Mouse (Mus musculus) liver, embryonic 16.5 days (tissue): ENCODE results near the gene Zbtb38. TPM values are rescaled to one million over a fixed set of nuclear protein-coding genes. Genes with fewer than 3 reads are reported as not detected.
A peak's percentile ranks its signal among the peaks of the same experiment; 100 is the strongest.

ENCODE experiments used
- ATAC-seq: fragments of 200-750 bp; cut with Nextera tagmentation; 2 replicates; pipeline ENCODE4 v1.8.0; 2017; ENCODE audit warnings: low read depth, mild to moderate bottlenecking, moderate number of reproducible peaks, moderate library complexity
- H3K27ac ChIP-seq: fragments of 300-500 bp; sonication (generic); 2 replicates; pipeline ENCODE4 v1.5.1; 2014; ENCODE audit warnings: mild to moderate bottlenecking, low read length
- H3K27me3 ChIP-seq: fragments of 300-500 bp; sonication (generic); 2 replicates; pipeline ENCODE4 v1.6.1; 2014; ENCODE audit warnings: low read depth, low read length, mixed read lengths; ENCODE audit not compliant: control insufficient read depth, insufficient read depth
- H3K36me3 ChIP-seq: fragments of 300-500 bp; sonication (generic); 2 replicates; pipeline ENCODE4 v1.6.1; 2014; ENCODE audit warnings: mild to moderate bottlenecking; ENCODE audit not compliant: control insufficient read depth, insufficient read depth
- H3K4me1 ChIP-seq: fragments of 300-500 bp; sonication (generic); 2 replicates; pipeline ENCODE4 v1.6.1; 2014; ENCODE audit warnings: low read depth, low read length, mixed read lengths; ENCODE audit not compliant: control insufficient read depth
- H3K4me2 ChIP-seq: fragments of 300-500 bp; sonication (generic); 2 replicates; pipeline ENCODE4 v1.6.1; 2014; ENCODE audit warnings: low read depth, low read length, mixed read lengths
- H3K4me3 ChIP-seq: fragments of 300-500 bp; sonication (generic); 2 replicates; pipeline ENCODE4 v1.5.1; 2014; ENCODE audit warnings: low read depth, mild to moderate bottlenecking, low read length
- H3K9ac ChIP-seq: fragments of 300-500 bp; sonication (generic); 2 replicates; pipeline ENCODE4 v1.6.1; 2014; ENCODE audit warnings: low read depth, low read length
- H3K9me3 ChIP-seq: fragments of 300-500 bp; sonication (generic); replicated peaks from 2 replicates; pipeline ENCODE4 v1.6.1; 2016; ENCODE audit warnings: low read length; ENCODE audit not compliant: control insufficient read depth
- WGBS: fragments of 180-500 bp; shearing (Covaris S2); extraction: QIAGEN DNeasy Blood & Tissue Kit; methylation state at CpG from one replicate; pipeline ENCODE4 v1.1.7; 2014; ENCODE audit not compliant: insufficient replicate concordance; 5-methylcytosine and 5-hydroxymethylcytosine counted together
- polyA plus RNA-seq: library from polyadenylated mRNA; unstranded; fragments of >200 nt; fragmentation: Nextera tagmentation; extraction: Ambion mirVana; gene quantifications from 2 replicates; pipeline ENCODE4 v1.2.1, GENCODE M21; 2015

Zbtb38 gene
- polyA plus RNA-seq, 1 experiment from 2014 or later = 5.3 TPM

DNA sequence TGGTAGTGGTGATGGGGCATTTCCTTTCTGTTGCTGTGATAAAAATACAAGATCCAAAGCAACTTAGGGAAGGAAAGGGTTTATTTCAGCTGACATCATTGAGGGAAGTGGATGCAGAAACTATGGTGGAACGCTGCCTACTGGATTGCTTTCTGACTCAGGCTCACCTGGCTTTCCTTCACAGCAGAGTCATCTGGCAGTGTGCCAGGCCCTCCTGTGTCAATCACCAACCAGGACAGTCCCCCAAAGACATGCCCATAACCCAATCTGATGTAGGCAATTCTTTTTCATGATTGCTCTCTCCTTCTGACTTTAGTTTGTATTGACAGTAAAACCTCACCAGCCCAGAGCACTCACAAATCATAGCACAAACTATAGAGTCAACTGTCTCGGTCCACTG, 80.2 kb downstream of the Zbtb38 start:
- Histone ChIP-seq H3K4me1 (no peaks in the 10 kb centered on the region; the same call in 1 of the 2 replicates), H3K27me3 (no peaks in the 10 kb centered on the region), H3K27ac (no peak overlapping the region), H3K36me3 (no peaks in the 10 kb centered on the region), H3K9ac (no peak overlapping the region), H3K9me3 (no peaks in the 10 kb centered on the region), H3K4me3 (no peak overlapping the region), H3K4me2 (no peak overlapping the region)
- ATAC-seq = no peak
- WGBS = 74% methylated on average over 2 of the region's 2 CpGs

DNA sequence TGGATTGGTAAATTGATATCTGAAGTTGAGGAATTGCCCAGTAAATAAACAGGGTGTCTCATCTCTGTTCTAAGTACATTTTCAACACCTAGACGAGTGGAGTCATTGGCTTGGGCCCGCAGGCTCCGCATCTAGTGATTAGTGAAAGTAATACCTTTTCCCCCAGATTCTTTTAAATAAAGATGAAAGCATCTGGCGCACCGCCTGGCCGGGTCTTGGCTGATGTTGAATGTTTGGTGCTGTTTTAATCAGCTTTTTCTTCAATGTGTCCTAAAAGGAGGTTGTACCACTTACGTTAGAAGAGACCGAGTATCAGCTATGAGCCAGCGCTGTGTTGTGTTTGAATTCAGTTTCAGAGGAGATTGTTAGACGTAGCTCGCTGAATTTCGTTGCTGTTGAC, 81.4 kb downstream of the Zbtb38 start:
- ATAC-seq = no peak
- H3K27ac ChIP-seq = no peak overlapping the region
- no peaks in the 10 kb centered on the region for H3K27me3 ChIP-seq
- no peaks in the 10 kb centered on the region; the same call in 1 of the 2 replicates for H3K4me1 ChIP-seq
- H3K4me3 ChIP-seq = no peak overlapping the region
- no peaks in the 10 kb centered on the region for H3K36me3 ChIP-seq
- H3K9me3 ChIP-seq = no peaks in the 10 kb centered on the region
- no peak overlapping the region for H3K4me2 ChIP-seq
- no peak overlapping the region for H3K9ac ChIP-seq
- 83% methylated on average over 12 of the region's 12 CpGs for WGBS

DNA sequence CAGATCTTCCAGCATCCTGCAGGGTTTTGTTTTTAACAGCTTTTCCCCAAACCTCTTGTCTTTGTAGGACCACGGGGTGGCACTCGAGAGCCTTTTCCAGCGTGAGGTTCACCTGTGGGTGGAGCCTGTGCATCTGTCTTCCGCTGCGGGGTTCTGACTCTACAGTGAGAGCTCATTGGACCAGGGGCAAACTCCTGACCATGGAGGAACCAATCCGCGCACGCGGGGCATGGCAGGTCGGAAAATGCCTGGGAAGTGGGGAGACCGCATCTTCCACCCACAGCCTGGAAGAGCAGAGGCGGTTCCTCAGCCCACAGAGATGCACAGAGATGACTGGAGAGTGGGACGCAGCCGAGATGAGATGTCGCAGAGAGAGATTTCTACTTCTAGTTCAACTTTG, 82.8 kb downstream of the Zbtb38 start:
- Histone ChIP-seq H3K4me2 (peak overlapping the region; percentile 64), H3K9ac (no peak overlapping the region), H3K4me1 (no peaks in the 10 kb centered on the region; the same call in 1 of the 2 replicates), H3K9me3 (no peaks in the 10 kb centered on the region), H3K4me3 (peak overlapping the region; percentile 34), H3K27me3 (no peaks in the 10 kb centered on the region), H3K27ac (no peak overlapping the region), H3K36me3 (no peaks in the 10 kb centered on the region)
- ATAC-seq = peak; percentile 100
- WGBS = 1% methylated on average over 15 of the region's 15 CpGs

DNA sequence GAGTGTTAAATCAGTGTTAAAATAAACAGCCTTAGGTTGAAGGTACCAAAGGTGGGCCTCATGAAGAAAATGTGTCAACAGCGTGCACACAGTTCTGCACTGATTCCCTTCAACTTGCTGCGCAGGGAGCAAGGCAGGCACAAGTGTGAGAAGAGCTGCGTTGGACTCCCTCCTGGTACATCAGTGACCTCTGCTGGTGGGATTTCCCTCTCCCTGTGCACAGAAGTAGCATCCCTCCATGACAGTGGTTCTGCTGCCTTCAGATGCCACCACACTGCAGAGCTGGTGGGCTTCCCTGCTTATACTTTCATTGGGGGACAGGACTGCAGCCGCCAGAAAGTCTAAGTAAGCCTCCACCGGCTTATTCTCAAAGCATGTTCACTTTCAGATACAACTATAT, 84.0 kb downstream of the Zbtb38 start:
- Histone ChIP-seq H3K4me3 (no peak overlapping the region), H3K27me3 (no peaks in the 10 kb centered on the region), H3K9ac (no peak overlapping the region), H3K27ac (no peak overlapping the region), H3K9me3 (no peaks in the 10 kb centered on the region), H3K36me3 (no peaks in the 10 kb centered on the region), H3K4me1 (no peaks in the 10 kb centered on the region; the same call in 1 of the 2 replicates), H3K4me2 (no peak overlapping the region)
- 46% methylated on average over 5 of the region's 5 CpGs for WGBS
- ATAC-seq = no peak

DNA sequence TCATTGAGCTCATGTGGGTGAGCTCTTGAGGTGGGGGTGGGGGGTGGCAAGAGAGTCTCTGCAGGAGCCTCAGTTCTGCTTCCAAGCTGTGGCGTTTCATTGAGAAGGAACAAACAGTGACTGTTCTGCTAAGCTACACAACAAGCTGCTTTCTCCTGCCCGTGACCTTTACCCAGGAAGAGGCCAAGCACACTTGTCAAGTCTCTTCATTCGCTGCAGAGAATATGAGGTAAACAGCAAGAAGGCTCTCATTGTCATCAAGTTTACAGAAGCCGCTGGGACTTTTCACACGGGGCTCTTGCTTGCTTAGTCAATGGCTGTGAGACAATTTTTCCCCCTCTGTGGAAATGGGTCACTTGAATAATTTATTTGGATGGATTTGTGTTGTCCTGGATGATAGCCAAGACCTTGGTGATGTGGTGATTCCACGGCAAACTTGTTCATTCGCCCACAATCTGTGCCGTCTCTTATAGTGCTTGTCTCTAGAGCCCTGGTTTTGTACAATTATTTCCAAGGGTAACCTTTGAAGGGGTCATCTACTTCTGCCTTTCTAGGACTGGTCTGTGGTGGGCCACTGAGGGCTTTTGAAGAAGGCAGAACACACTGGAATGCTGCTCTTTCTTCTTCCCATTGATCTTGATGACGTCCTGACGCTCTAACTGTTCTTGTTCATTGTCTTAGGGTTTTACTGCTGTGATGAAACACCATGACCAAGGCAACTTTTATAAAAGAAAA, 92.0 kb downstream of the Zbtb38 start:
- Histone ChIP-seq H3K27ac (no peak overlapping the region), H3K27me3 (no peaks in the 10 kb centered on the region), H3K4me2 (no peak overlapping the region), H3K4me3 (no peak overlapping the region), H3K4me1 (no peaks in the 10 kb centered on the region), H3K36me3 (no peaks in the 10 kb centered on the region), H3K9me3 (no peaks in the 10 kb centered on the region), H3K9ac (no peak overlapping the region)
- no peak for ATAC-seq
- WGBS = 67% methylated on average over 10 of the region's 10 CpGs

DNA sequence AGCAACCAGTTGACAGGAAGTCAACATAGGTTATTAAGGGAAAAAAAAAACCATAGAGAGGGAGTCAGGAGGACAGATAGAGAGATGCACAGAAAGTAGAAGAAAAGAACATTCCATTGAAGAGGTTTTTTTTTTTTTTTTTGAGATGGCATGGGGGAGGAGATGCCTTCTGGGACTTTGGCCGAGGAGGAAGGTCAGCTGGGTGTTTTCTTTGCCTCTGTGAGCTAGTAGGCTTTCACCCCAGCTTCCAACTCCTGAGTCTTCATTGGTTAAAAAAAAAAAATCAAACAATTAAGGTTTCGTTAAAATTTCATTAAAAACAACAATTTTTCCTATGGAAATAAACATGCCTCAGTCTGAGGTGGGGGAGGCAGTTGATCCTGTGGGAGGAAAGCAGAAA, 92.8 kb downstream of the Zbtb38 start:
- Histone ChIP-seq H3K4me3 (no peak overlapping the region), H3K4me2 (no peak overlapping the region), H3K27ac (no peak overlapping the region), H3K9ac (no peak overlapping the region), H3K9me3 (no peaks in the 10 kb centered on the region), H3K4me1 (no peaks in the 10 kb centered on the region), H3K36me3 (no peaks in the 10 kb centered on the region), H3K27me3 (no peaks in the 10 kb centered on the region)
- WGBS = 48% methylated on average over 2 of the region's 2 CpGs
- ATAC-seq = no peak

DNA sequence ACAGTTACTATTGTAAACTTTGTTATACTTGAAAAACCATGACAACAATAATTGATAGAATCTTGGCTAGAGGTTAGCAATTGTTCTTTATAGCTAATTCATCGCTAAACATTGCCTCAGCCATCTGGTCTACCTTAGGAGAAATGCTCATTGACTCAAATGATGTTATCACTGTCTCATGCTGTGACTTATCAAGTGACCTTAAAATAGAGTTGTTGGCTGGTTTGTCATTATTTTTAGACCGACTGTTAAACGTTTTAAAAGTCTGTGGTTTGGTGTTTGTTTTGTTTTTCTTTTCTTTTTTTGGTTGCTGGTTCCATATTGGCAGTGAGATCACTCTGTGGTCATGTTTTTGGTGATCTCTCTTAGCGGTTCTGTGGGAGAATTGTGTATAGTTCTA, 99.1 kb downstream of the Zbtb38 start:
- Histone ChIP-seq H3K27me3 (no peaks in the 10 kb centered on the region), H3K27ac (no peak overlapping the region), H3K4me3 (no peak overlapping the region), H3K9ac (no peak overlapping the region), H3K4me2 (no peak overlapping the region), H3K9me3 (no peaks in the 10 kb centered on the region), H3K36me3 (no peaks in the 10 kb centered on the region), H3K4me1 (no peaks in the 10 kb centered on the region)
- ATAC-seq = no peak
- WGBS = 26% methylated on average over 4 of the region's 4 CpGs

DNA sequence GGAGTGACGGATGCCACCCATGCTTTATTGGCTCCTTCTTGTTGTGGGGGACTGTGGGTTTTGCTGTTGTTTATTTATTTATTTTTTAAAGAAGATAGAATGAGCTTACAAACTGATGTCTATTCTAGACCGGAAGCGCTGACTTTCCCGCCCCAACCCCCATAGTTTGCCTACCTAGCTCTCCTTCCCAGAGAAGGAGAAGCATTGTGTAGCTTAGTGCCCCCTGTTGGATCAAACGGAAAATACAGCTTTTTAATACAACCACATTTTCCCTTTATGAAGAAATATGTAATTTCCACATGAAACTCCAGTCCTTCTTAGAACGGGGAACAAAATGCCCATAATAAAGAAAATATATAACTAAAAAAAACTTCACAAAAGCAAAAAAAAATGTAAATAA, 99.9 kb downstream of the Zbtb38 start:
- no peak overlapping the region for H3K4me2 ChIP-seq
- no peaks in the 10 kb centered on the region for H3K9me3 ChIP-seq
- H3K27me3 ChIP-seq = no peaks in the 10 kb centered on the region
- H3K4me3 ChIP-seq = no peak overlapping the region
- 33% methylated on average over 6 of the region's 6 CpGs for WGBS
- ATAC-seq = no peak
- H3K27ac ChIP-seq = no peak overlapping the region
- H3K36me3 ChIP-seq = no peaks in the 10 kb centered on the region
- H3K4me1 ChIP-seq = no peaks in the 10 kb centered on the region
- no peak overlapping the region for H3K9ac ChIP-seq

DNA sequence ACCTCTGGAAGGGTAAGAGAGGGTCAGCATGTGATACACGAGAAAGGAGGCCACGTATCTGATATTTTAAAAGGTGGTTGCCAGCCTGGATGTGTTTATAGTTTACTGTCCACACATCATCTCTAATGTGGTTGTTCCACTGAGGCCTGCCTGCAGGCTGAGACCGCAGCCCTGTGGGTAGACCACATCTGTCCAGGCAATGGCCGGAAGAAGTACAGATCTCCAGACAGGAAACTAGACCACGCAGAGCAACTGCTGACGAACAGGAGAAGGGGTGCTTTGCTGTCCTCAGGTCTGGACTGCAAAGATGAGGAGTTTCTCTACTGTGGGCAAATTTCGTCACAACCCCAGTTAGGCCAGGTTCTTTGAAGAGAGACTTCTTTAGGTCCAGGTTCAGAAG, 101.8 kb downstream of the Zbtb38 start:
- no peak for ATAC-seq
- WGBS = 16% methylated on average over 7 of the region's 7 CpGs
- no peak overlapping the region for H3K4me2 ChIP-seq
- no peaks in the 10 kb centered on the region for H3K9me3 ChIP-seq
- no peak overlapping the region for H3K4me3 ChIP-seq
- no peaks in the 10 kb centered on the region for H3K36me3 ChIP-seq
- no peaks in the 10 kb centered on the region for H3K27me3 ChIP-seq
- H3K9ac ChIP-seq = no peak overlapping the region
- H3K27ac ChIP-seq = no peak overlapping the region
- H3K4me1 ChIP-seq = no peaks in the 10 kb centered on the region
